Mouse (Mus musculus): ENCODE data around the gene Slc6a18. TPM values are rescaled to one million over a fixed set of nuclear protein-coding genes. Genes with fewer than 3 reads are reported as not detected.

Gene Slc6a18
- total and polyA plus RNA-seq, 3 experiments = not detected

- TF ChIP-seq NRF1 (IDR thresholded peaks at IDR 0.05; ENCODE audit: insufficient read depth, low read depth, low read length, poor library complexity, severe bottlenecking) (no peak), SMC3 (IDR thresholded peaks at IDR 0.05; ENCODE audit: low read depth, low read length) (peak; percentile 56), GATA1 (IDR thresholded peaks at IDR 0.05; ENCODE audit: low read depth, low read length) (no peak), USF2 (IDR thresholded peaks at IDR 0.05; ENCODE audit: borderline replicate concordance in 1 of 2, insufficient read depth in 1 of 2, low read depth in 1 of 2, low read length in 2 of 2) (no peak), MXI1 (IDR thresholded peaks at IDR 0.05; ENCODE audit: low read depth, low read length) (peak; percentile 47; the same call in 1 of the 2 replicates), ETS1 (IDR thresholded peaks at IDR 0.05; ENCODE audit: low read depth, low read length) (no peak), POLR2A (IDR thresholded peaks at IDR 0.05; ENCODE audit: control insufficient read depth in 1 of 2, insufficient read depth in 1 of 2, low read depth in 1 of 2, low read length in 2 of 2, poor library complexity in 1 of 2) (no peak), CHD1 (IDR thresholded peaks at IDR 0.05; ENCODE audit: low read depth, low read length) (no peak), ZC3H11A (IDR thresholded peaks at IDR 0.05; ENCODE audit: low read depth, low read length) (0 out of 2 replicates have a peak, but pooled peaks have one; percentile 30), TCF12 (IDR thresholded peaks at IDR 0.05; ENCODE audit: low read depth, low read length) (no peak), CTCF (IDR thresholded peaks at IDR 0.05 in 2 of 3, conservative IDR thresholded peaks at IDR 0.05 in 1 of 3; ENCODE audit: control insufficient read depth in 1 of 3, insufficient read depth in 1 of 3, low read depth in 2 of 3, low read length in 3 of 3, poor library complexity in 1 of 3, severe bottlenecking in 1 of 3) (peak; percentile 31 to 73 (median 64)), BHLHE40 (IDR thresholded peaks at IDR 0.05; ENCODE audit: borderline replicate concordance, low read depth, low read length) (no peak), ELF1 (IDR thresholded peaks at IDR 0.05; ENCODE audit: low read depth, low read length) (no peak), TBP (IDR thresholded peaks at IDR 0.05; ENCODE audit: low read depth, low read length) (peak; percentile 76), JUND (IDR thresholded peaks at IDR 0.05; ENCODE audit: low read depth, low read length) (no peak), GABPA (IDR thresholded peaks at IDR 0.05; ENCODE audit: low read depth, low read length) (no peak), SIN3A (IDR thresholded peaks at IDR 0.05; ENCODE audit: low read length) (no peak), MAFK (IDR thresholded peaks at IDR 0.05; ENCODE audit: borderline replicate concordance, low read depth, low read length) (no peak), MAX (IDR thresholded peaks at IDR 0.05; ENCODE audit: low read length) (no peak), CHD2 (IDR thresholded peaks at IDR 0.05; ENCODE audit: low read length) (no peak), MEF2A (IDR thresholded peaks at IDR 0.05; ENCODE audit: extremely low read depth, insufficient replicate concordance, low read depth, low read length, poor library complexity, severe bottlenecking) (no peak), HCFC1 (IDR thresholded peaks at IDR 0.05; ENCODE audit: low read depth, low read length) (no peak), ZKSCAN1 (IDR thresholded peaks at IDR 0.05; ENCODE audit: low read depth, low read length) (no peak)
These were observed 57.2 kb downstream of the Slc6a18 start (continued) for GRCm38 (mm10) chr13:73620637-73621036.

- Histone ChIP-seq H3K27me3 (ENCODE audit: control insufficient read depth in 1 of 2, insufficient read depth in 2 of 2, low read length in 2 of 2) (no peaks in the 10 kb centered on the region), H3K4me1 (ENCODE audit: control insufficient read depth in 1 of 2, insufficient read depth in 2 of 2, low read length in 2 of 2) (no peaks in the 10 kb centered on the region), H3K9me3 (replicated peaks; ENCODE audit: insufficient read depth, low read length) (no peaks in the 10 kb centered on the region), H3K9ac (ENCODE audit: control insufficient read depth, low read depth, low read length, poor library complexity, severe bottlenecking) (no peak overlapping the region), H3K79me2 (ENCODE audit: control insufficient read depth, insufficient read depth, low read length, poor library complexity) (no peaks in the 10 kb centered on the region), H3K36me3 (ENCODE audit: control insufficient read depth in 1 of 2, insufficient read depth in 2 of 2, low read length in 2 of 2) (peaks cover 0 to 6% of the 10 kb centered on the region in 2 experiments; a peak in 1 of 4 replicates), H3K4me3 (ENCODE audit: control insufficient read depth in 1 of 2, insufficient read depth in 1 of 2, low read depth in 2 of 2, low read length in 2 of 2) (no peak overlapping the region), H3K27ac (ENCODE audit: control insufficient read depth, low read depth, low read length) (no peak overlapping the region)
- DNase-seq (ENCODE audit: low read depth, low spot score) = no peak
- no peak for TF ChIP-seq USF2 (IDR thresholded peaks at IDR 0.05; ENCODE audit: borderline replicate concordance in 1 of 2, insufficient read depth in 1 of 2, low read depth in 1 of 2, low read length in 2 of 2)
- no peak for TF ChIP-seq MEF2A (IDR thresholded peaks at IDR 0.05; ENCODE audit: extremely low read depth, insufficient replicate concordance, low read depth, low read length, poor library complexity, severe bottlenecking)
- no peak for TF ChIP-seq JUND (IDR thresholded peaks at IDR 0.05; ENCODE audit: low read depth, low read length)
- TF ChIP-seq CHD2 (IDR thresholded peaks at IDR 0.05; ENCODE audit: low read length) = no peak
- TF ChIP-seq MYC (IDR thresholded peaks at IDR 0.05; ENCODE audit: low read depth, low read length) = no peak
- no peak for TF ChIP-seq ETS1 (IDR thresholded peaks at IDR 0.05; ENCODE audit: low read depth, low read length)
- no peak for TF ChIP-seq CHD1 (IDR thresholded peaks at IDR 0.05; ENCODE audit: low read depth, low read length)
- TF ChIP-seq RAD21 (IDR thresholded peaks at IDR 0.05; ENCODE audit: low read depth, low read length) = no peak
- no peak for TF ChIP-seq ZC3H11A (IDR thresholded peaks at IDR 0.05; ENCODE audit: low read depth, low read length)
These were observed 59.4 kb downstream of the Slc6a18 start for GRCm38 (mm10) chr13:73618406-73618805.

Data from MEL (cell line).